Mouse (Mus musculus): ENCODE measurements around the gene Mms19.

The Mms19 gene

GRCm38 (mm10) chr19:41980819-41981594 is at the start of gene Mms19:
Gene Mms19 (minus strand): TSS chr19:41981157.
- peak; percentile 98 to 100 for DNase-seq

GRCm38 (mm10) chr19:42026158-42026557 is 45.2 kb upstream of the Mms19 start:
- peak; percentile 70 to 76 for DNase-seq

- DNase-seq = no peak
Observed at GRCm38 (mm10) chr19:42022542-42022848, 41.5 kb upstream of the Mms19 start.

GRCm38 (mm10) chr19:42021681-42022541 is 41.0 kb upstream of the Mms19 start:
- no peak for DNase-seq

- peak; percentile 32 to 52 for DNase-seq
Observed at GRCm38 (mm10) chr19:42019011-42019522, 38.1 kb upstream of the Mms19 start.

GRCm38 (mm10) chr19:42017399-42018247 is 36.7 kb upstream of the Mms19 start:
- no peak for DNase-seq

GRCm38 (mm10) chr19:42016840-42017239 is 35.9 kb upstream of the Mms19 start:
- no peak for DNase-seq

GRCm38 (mm10) chr19:42016251-42016650 is 35.3 kb upstream of the Mms19 start:
- DNase-seq = no peak

- DNase-seq = no peak
Observed at GRCm38 (mm10) chr19:42015001-42015400, 34.0 kb upstream of the Mms19 start.

- DNase-seq = no peak
Observed at GRCm38 (mm10) chr19:42014231-42014825, 33.4 kb upstream of the Mms19 start.

GRCm38 (mm10) chr19:42011123-42011522 is 30.2 kb upstream of the Mms19 start:
- DNase-seq = no peak

GRCm38 (mm10) chr19:42010436-42010835 is 29.5 kb upstream of the Mms19 start:
- DNase-seq = no peak

GRCm38 (mm10) chr19:42009067-42009466 is 28.1 kb upstream of the Mms19 start:
- no peak for DNase-seq

- no peak for DNase-seq
Observed at GRCm38 (mm10) chr19:42008586-42008985, 27.6 kb upstream of the Mms19 start.

- no peak for DNase-seq
Observed at GRCm38 (mm10) chr19:42006568-42006967, 25.6 kb upstream of the Mms19 start.

GRCm38 (mm10) chr19:42005616-42006015 is 24.7 kb upstream of the Mms19 start:
- no peak for DNase-seq

GRCm38 (mm10) chr19:42004258-42004657 is 23.3 kb upstream of the Mms19 start:
- no peak for DNase-seq

- DNase-seq = no peak
Observed at GRCm38 (mm10) chr19:42001253-42001980, 20.5 kb upstream of the Mms19 start.

- DNase-seq = no peak
Observed at GRCm38 (mm10) chr19:42000446-42000958, 19.5 kb upstream of the Mms19 start.

- DNase-seq = no peak
Observed at GRCm38 (mm10) chr19:41999688-42000283, 18.8 kb upstream of the Mms19 start.

Measured in thymus, postnatal 36 days (tissue).